Mouse (Mus musculus) urinary bladder, postnatal 14 days (tissue): Measurements from ENCODE around the gene Tmem200a.

Source experiments
- DNase-seq: peaks from one replicate; pipeline ENCODE4 v3.0.0; 2021; ENCODE audit warnings: low spot score

Gene Tmem200a

GRCm38 (mm10) chr10:26078521-26079142 is at the start of gene Tmem200a:
Tmem200a (minus strand) TSS chr10:26079052.
- DNase-seq = peak; percentile 21

- DNase-seq = no peak
These were observed 41.0 kb upstream of the Tmem200a start for GRCm38 (mm10) chr10:26119822-26120183.

DNA sequence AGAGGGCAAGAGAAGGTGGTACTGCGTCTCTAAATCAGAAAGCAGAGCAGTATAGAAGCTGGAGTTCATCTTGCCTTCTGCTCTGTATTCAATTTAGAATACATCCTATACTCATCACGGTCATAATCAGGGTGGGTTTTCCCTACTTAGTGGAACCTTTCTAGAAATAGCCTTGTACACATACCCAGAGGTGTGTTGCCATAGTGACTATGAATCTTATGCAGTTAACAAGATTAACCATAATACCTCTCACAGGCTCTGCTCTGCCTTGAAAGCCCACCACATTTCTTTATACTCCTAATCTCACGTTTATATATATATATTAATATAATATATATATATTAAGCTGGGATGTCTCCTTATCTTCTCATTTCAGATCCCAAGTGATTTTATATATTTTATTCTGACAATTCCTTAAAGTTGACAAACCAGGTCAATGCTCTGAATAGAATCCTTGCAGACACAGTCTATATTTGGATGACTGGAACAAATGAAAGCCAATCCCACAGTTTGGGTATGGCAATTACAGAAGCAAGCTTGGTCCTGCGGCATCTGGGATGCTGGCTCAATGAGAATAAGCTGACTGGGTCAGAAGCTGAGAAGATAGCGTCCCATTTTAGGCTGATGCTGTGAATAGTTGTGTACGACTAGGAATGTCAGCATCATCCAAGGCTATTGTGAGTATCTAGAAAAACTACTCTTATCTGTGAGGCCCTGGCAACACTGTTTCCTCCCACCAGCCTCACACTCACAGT is 40.4 kb upstream of the Tmem200a start:
- DNase-seq = no peak

DNA sequence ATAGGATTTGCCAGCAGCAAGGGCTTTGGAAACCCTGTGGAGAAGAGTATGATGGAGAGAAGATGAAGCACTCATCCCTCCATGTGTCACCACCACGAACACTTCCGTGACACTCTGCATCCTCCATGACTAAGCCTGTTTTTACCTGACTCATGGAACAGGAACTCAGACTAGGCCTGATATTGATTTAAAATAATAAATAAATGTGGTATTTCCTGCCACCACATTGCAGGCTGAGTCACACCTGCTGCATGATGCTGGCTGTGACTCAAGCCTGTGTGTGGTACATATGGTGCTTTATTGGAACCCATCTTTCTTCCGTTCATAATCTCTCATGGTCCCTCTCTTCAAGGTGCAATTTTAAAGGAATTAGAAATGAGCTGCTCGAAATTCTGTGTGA is 35.6 kb upstream of the Tmem200a start:
- DNase-seq = no peak

DNA sequence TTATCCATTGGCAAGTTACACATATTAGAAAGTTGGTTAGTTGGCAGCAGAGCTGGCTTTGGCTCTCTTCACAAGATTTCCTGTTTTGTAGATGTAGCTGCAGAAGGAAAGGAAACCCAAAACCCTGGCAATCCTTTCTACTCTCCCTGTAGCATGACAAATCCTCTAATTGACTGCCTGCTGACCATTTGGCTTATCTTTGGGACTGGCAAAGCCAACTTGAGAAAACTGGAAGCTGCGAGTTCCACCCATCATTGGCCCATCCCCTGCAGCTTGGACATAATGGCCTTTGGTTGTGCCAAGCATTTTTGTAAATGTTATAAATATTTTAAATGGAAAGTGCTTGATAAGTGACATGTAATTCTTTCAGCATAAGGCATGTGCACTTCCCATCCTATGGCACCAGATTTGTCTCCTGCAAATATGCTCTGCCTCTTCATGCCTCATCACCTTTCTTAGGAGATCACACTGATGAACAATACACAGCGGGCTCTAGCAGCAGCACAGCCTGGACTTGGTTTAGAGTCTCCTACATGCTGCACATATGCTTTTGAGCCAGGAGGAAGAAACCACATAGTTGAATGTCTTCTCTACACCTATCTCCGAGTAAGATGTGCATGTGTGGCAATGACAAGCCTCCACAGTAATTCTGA is 24.6 kb upstream of the Tmem200a start:
- DNase-seq = no peak

- DNase-seq = no peak
These were observed 3.2 kb upstream of the Tmem200a start for GRCm38 (mm10) chr10:26082081-26082480.

DNA sequence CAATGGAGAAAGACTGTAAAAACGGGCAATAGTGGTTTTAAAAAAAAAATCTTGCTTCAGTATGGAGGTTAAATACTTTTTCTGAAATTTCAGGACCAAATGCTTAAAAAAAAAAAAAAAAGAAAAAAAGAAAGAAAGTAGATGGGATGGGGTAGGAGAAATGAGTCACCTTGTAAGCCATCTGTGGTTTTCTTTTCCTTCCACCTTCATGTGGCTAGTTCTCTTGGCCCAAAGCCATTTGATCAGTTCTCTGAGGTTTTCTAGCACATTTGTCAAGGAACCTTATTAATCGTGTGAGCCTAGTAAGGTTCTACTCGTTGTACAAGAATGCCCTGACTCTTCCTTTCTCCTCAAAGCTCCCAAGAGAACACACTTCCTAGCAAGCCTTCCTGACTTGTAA is 826 bp upstream of the Tmem200a start:
- DNase-seq = no peak

GRCm38 (mm10) chr10:26077671-26078481 is 976 bp downstream of the Tmem200a start, which contains the start of gene Gm9767:
Gm9767 (plus strand) TSS chr10:26078255.
- no peak for DNase-seq

DNA sequence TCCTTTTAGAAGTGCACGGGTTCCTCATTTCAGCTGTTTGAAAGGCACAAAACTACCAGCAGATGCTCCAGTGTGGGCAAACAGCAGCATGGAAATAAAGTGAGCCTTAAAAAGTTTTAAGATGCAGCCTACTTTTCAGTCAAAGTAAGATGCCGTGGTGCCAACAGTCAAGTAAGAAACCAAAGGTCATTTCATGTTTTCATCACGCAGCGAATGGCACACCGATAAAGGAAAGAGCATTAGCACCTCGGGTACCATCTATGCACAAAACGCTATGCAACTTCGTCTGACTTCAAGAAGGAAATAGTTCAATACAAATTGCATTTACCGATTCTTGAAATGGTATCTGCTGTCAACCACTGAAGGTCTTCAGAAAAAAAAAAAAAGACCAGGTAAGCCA is 1.9 kb downstream of the Tmem200a start:
- no peak for DNase-seq

GRCm38 (mm10) chr10:26071986-26072385 is 6.9 kb downstream of the Tmem200a start:
- DNase-seq = no peak

GRCm38 (mm10) chr10:26063071-26063470 is 15.8 kb downstream of the Tmem200a start:
- no peak for DNase-seq

DNA sequence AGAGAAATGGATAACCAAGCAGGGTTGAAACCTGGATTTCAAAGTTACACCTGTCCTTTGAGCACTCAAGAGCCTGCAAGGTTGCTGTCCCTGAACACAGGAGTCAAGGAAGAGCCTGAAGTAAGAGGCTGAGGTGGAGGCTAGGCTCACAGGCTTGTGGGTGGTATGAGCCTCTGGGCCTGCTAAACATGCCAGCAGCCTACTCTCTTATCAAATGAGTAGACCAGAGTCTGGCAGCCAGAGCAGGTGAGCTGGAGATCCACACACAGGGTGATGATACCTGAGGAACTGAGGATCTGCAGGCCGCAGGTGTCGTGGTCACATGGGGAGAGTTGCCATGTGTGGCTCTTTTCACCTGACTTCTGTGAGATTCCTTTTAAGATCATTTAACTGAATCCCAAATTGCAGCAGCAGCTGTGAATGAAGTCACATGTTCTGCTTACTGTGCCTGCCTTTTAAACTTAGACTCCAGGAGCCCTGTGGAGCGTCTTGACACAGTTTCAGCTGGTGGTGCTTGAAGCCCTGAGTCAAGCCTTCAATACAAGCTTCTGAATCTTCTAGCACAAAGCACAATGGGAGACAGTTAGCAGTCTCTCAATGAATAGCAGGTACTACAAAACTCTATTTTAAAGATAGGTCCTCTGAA is 19.1 kb downstream of the Tmem200a start:
- no peak for DNase-seq

DNA sequence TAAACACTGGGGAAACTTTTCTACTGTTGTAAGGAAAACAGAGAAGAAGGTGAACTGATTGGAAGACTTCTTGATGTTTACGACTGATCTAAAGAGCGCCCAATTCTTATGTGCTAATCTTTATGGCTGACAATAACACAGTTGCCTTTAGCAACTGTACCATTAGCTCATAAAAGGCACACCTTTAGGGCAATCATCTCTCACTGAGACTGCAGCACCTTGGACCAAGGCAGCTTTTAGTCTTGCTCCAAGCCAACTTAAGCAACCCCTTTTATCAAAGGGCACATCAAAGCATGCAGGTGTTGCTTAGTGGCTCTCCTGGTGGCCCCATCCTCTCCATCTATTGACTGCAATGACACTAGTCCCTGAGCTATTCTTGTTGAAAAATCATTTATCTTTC is 27.7 kb downstream of the Tmem200a start:
- DNase-seq = no peak

GRCm38 (mm10) chr10:26034931-26035330 is 43.9 kb downstream of the Tmem200a start:
- DNase-seq = no peak

DNA sequence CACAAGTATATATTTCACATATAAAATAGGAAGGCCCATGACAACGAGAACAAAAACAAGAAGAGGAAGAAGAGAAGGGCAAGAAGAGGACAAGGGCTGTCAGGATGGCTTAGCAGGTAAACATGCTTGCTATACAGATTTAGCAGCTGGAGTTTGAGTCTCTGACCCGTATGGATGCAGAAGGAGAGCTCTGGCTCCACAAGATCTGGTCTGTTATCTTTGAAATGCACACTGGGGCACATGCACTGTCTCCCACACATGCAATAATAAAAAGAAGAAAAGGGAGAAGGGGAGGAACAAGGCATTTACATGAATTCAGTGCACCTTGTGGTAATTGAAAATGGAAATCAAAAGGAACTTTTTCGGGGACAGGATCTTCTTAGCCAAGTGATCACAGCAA is 60.1 kb downstream of the Tmem200a start:
- no peak for DNase-seq

- DNase-seq = no peak
These were observed 64.6 kb downstream of the Tmem200a start for GRCm38 (mm10) chr10:26014298-26014697.

DNA sequence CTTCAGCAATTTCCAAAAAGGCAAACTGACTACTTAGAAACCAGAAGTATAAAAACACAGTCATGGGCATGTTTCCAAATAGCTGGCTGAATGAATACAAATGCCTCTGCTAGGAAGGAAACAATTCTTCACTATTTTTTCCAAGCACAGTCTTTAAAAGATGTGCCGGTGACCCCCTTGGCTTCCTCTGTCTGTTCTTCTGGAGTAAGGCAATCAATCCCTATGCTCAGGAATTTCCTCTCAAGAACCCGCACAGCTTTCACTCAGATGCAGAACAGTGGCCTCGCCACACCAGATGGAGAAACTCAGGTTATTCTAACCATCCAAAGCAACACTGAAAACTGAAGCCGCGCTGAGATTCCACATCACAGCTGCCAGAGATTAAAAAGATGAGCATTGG is 69.9 kb downstream of the Tmem200a start:
- no peak for DNase-seq

- DNase-seq = no peak
These were observed 73.4 kb downstream of the Tmem200a start for GRCm38 (mm10) chr10:26005471-26005870.

- no peak for DNase-seq
These were observed 78.0 kb downstream of the Tmem200a start for GRCm38 (mm10) chr10:26000893-26001292.

DNA sequence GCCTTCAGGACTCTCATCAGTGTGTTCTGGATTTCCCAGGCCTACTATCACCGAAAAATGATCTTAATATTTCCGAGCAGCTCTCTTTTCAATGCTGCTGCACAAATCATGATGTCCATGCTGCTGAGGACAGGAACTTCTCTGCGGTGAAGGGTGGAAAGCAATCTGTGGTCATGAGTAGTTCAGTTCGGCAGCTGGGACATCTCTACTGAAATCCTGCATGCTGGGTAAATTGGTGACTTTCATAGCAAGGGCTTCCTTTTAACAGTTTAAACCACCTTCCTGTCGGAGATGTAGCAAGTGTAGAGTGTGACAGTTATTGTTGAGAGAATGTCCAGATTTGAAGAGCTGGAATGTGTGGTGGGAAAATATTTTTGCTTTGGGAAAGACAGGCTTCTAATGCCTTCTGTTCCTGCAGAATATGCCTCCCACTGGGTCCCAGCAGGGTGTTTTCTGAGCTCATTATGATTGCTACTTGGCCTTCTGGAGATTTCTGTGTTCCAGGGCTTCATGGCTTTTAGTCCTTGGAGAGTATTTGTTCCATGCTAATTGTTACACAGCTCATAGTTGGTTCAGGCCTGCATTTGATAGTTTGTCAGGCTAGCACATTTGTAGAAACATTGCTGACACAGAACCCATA is 79.4 kb downstream of the Tmem200a start:
- no peak for DNase-seq

GRCm38 (mm10) chr10:25984056-25984455 is 94.8 kb downstream of the Tmem200a start:
- no peak for DNase-seq
